Mouse (Mus musculus) spleen, postnatal 10 days (tissue): ENCODE measurements around the gene Rad52.
A peak's percentile ranks its signal among the peaks of the same experiment; 100 is the strongest.

Experiments used
- DNase-seq, 2 experiments: peaks; one replicate each; pipeline ENCODE4 v3.0.0; 2021 to 2022; ENCODE audit warnings: low spot score in 2 of 2

Gene Rad52

GRCm38 (mm10) chr6:119902204-119903080, at the start of gene Rad52:
Gene Rad52, plus strand, starts transcription at chr6:119902698.
- peak; percentile 88 to 91 for DNase-seq

- no peak for DNase-seq
Measured at GRCm38 (mm10) chr6:119854156-119854555, 48.3 kb upstream of the Rad52 start.

GRCm38 (mm10) chr6:119855471-119855870, 47.0 kb upstream of the Rad52 start:
- no peak for DNase-seq

GRCm38 (mm10) chr6:119860236-119860635, 42.3 kb upstream of the Rad52 start:
- DNase-seq = no peak

- DNase-seq = no peak
Measured at GRCm38 (mm10) chr6:119861519-119861918, 41.0 kb upstream of the Rad52 start.

- no peak for DNase-seq
Measured at GRCm38 (mm10) chr6:119864341-119865034, 38.0 kb upstream of the Rad52 start.

- DNase-seq = no peak
Measured at GRCm38 (mm10) chr6:119883151-119883550, 19.3 kb upstream of the Rad52 start.

- DNase-seq = no peak
Measured at GRCm38 (mm10) chr6:119892711-119893110, 9.8 kb upstream of the Rad52 start.

GRCm38 (mm10) chr6:119903081-119903789, 737 bp downstream of the Rad52 start:
- DNase-seq = no peak

GRCm38 (mm10) chr6:119905461-119905860, 3.0 kb downstream of the Rad52 start:
- no peak for DNase-seq

- DNase-seq = no peak
Measured at GRCm38 (mm10) chr6:119912046-119912445, 9.5 kb downstream of the Rad52 start.

- DNase-seq = no peak
Measured at GRCm38 (mm10) chr6:119915710-119916109, 13.2 kb downstream of the Rad52 start.

- DNase-seq = peak in 1 of 2 experiments; percentile 45
Measured at GRCm38 (mm10) chr6:119918561-119919181, 16.2 kb downstream of the Rad52 start.

- DNase-seq = no peak
Measured at GRCm38 (mm10) chr6:119922136-119922535, 19.6 kb downstream of the Rad52 start.

- no peak for DNase-seq
Measured at GRCm38 (mm10) chr6:119922544-119922943, 20.0 kb downstream of the Rad52 start.

GRCm38 (mm10) chr6:119924235-119925005, 21.9 kb downstream of the Rad52 start:
- no peak for DNase-seq
